Mouse (Mus musculus) neutrophil, adult 59 days (primary cell): ENCODE results near the gene Olfr437. TPM values are rescaled to one million over a fixed set of nuclear protein-coding genes. Genes with fewer than 3 reads are reported as not detected.

Experiments used
- total RNA-seq, 2 experiments: library from RNA; stranded (reverse); gene quantifications; 1 replicate in 1 of 2; 2 replicates in 1 of 2; pipeline ENCODE4 v1.2.4; 2023

Gene Olfr437
- not detected for total RNA-seq

DNA sequence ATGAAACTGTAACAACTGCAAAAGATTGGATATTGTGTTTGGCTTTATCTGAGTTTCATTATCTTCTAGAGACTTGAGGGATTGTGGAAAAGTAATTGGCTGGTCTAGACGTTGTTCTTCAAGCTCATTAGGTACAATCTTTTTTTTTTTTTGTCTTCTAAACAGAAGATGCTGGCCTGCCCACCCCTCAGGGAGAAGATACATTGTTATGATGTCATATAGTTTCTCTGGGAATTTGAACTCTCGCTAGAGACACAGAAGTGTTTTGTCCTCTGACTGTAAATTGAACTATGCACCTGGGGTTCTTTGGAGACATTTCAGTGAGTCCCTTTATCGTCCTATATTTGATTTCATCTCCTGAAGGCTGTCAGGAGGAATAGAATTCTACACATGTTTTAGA lies at the start of gene Olfr437:
Gene Olfr437, plus strand, starts transcription at position 301 of the 400 bp plus-strand sequence.

GRCm38 (mm10) chr6:43146267-43146666 lies 16.8 kb upstream of the Olfr437 start, which contains the start of gene Olfr237-ps1:
Olfr237-ps1 (plus strand) TSS chr6:43146567.

GRCm38 (mm10) chr6:43171840-43172239 lies 8.8 kb downstream of the Olfr437 start, which contains the start of gene Olfr13:
Olfr13 (plus strand) TSS chr6:43172140.

DNA sequence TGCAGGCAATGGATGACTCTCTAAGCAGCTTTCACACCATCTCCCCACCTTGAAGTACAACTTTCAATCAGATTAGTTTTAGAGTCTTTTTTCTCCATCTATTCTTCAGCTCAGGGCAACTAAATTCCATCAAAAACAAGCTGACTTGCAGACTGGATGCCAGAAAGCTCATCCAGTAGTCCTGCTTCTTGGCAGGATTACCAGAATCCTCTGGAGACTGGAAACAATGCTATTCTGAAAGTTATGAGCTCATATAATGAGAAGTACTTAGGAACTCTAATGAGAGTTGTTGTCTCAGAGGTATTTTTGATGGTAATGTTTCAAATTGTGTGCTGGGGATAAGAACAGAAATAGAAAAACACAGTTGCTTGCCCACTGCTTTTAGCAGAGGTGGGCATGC lies 33.7 kb downstream of the Olfr437 start, which contains the start of gene Olfr435:
Gene Olfr435, plus strand, starts transcription at position 366 of the 400 bp plus-strand sequence.

GRCm38 (mm10) chr6:43212873-43213272 lies 49.8 kb downstream of the Olfr437 start, which contains the start of gene Olfr434:
Olfr434 (plus strand) TSS chr6:43213021.

Other genes with a start within 250 kb of the Olfr437 start
- not detected for gene Olfr446, start 241.9 kb upstream of the Olfr437 start, total RNA-seq
- not detected for gene Olfr444, start 214.2 kb upstream of the Olfr437 start, total RNA-seq
- not detected for gene Olfr441, start 56.9 kb upstream of the Olfr437 start, total RNA-seq
- gene Olfr237-ps1, start 16.7 kb upstream of the Olfr437 start, total RNA-seq, result not detected
- gene Olfr13, start 8.9 kb downstream of the Olfr437 start, total RNA-seq, result not detected
- gene Olfr435, start 33.9 kb downstream of the Olfr437 start, total RNA-seq, result not detected
- not detected for gene Olfr434, start 49.7 kb downstream of the Olfr437 start, total RNA-seq
- not detected for gene Olfr47, start 68.2 kb downstream of the Olfr437 start, total RNA-seq
- gene Arhgef5, start 102.3 kb downstream of the Olfr437 start, total RNA-seq, result under 1 TPM; 0.31 to 0.49 TPM
- not detected for gene Nobox, start 146.3 kb downstream of the Olfr437 start, total RNA-seq